Mouse (Mus musculus) MN1 (cell line): ENCODE data around the gene Agtrap.
A peak's percentile ranks its signal among the peaks of the same experiment; 100 is the strongest.
"Not testable (repeated sequence)": the region's sequence is repeated elsewhere in the genome, so short reads cannot be mapped to it uniquely, and the experiment has no call there.

Source experiments
- DNase-seq: peaks from one replicate; pipeline ENCODE4 v3.0.0-alpha.2; 2016; ENCODE audit warnings: low spot score

Gene Agtrap

GRCm38 (mm10) chr4:148087907-148088527 is at the start of gene Agtrap:
TSS of gene Agtrap (minus strand) at chr4:148088031.
- peak; percentile 89 for DNase-seq

- no peak for DNase-seq
Measured at GRCm38 (mm10) chr4:148137503-148137902, 49.7 kb upstream of the Agtrap start.

GRCm38 (mm10) chr4:148134988-148135387 is 47.2 kb upstream of the Agtrap start:
- DNase-seq: no peak

GRCm38 (mm10) chr4:148131497-148132081 is 43.8 kb upstream of the Agtrap start:
- peak; percentile 52 for DNase-seq

GRCm38 (mm10) chr4:148130561-148131413 is 43.0 kb upstream of the Agtrap start, which contains the start of gene Draxin:
TSS of gene Draxin (minus strand) at chr4:148130698.
- peak; percentile 89 for DNase-seq

- DNase-seq: no peak
Measured at GRCm38 (mm10) chr4:148130133-148130532, 42.3 kb upstream of the Agtrap start, which contains the start of gene Mad2l2. TSS of gene Mad2l2 (plus strand) at chr4:148130384.

- DNase-seq: no peak
Measured at GRCm38 (mm10) chr4:148128672-148129071, 40.8 kb upstream of the Agtrap start.

GRCm38 (mm10) chr4:148128241-148128640 is 40.4 kb upstream of the Agtrap start:
- DNase-seq: no peak

GRCm38 (mm10) chr4:148122694-148123066 is 34.8 kb upstream of the Agtrap start:
- DNase-seq: no peak

- DNase-seq: peak; percentile 32
Measured at GRCm38 (mm10) chr4:148121982-148122693, 34.3 kb upstream of the Agtrap start.

- no peak for DNase-seq
Measured at GRCm38 (mm10) chr4:148121362-148121761, 33.5 kb upstream of the Agtrap start.

- no peak for DNase-seq
Measured at GRCm38 (mm10) chr4:148120555-148120954, 32.7 kb upstream of the Agtrap start.

- not testable (repeated sequence) for DNase-seq
Measured at GRCm38 (mm10) chr4:148119578-148119977, 31.7 kb upstream of the Agtrap start.

GRCm38 (mm10) chr4:148117392-148117791 is 29.6 kb upstream of the Agtrap start:
- DNase-seq: no peak

GRCm38 (mm10) chr4:148116657-148117056 is 28.8 kb upstream of the Agtrap start:
- no peak for DNase-seq

- peak; percentile 89 for DNase-seq
Measured at GRCm38 (mm10) chr4:148115467-148115866, 27.6 kb upstream of the Agtrap start.

- DNase-seq: peak; percentile 93
Measured at GRCm38 (mm10) chr4:148114758-148115391, 27.0 kb upstream of the Agtrap start.

- no peak for DNase-seq
Measured at GRCm38 (mm10) chr4:148112519-148112918, 24.7 kb upstream of the Agtrap start.

- DNase-seq: no peak
Measured at GRCm38 (mm10) chr4:148109215-148109614, 21.4 kb upstream of the Agtrap start.

- DNase-seq: no peak
Measured at GRCm38 (mm10) chr4:148108565-148109100, 20.8 kb upstream of the Agtrap start.

GRCm38 (mm10) chr4:148107621-148108291 is 19.9 kb upstream of the Agtrap start:
- DNase-seq: peak; percentile 67
